Mouse (Mus musculus): ENCODE results near the gene Fam208b.
"Not testable (repeated sequence)": the region's sequence is repeated elsewhere in the genome, so short reads cannot be mapped to it uniquely, and the experiment has no call there.

Gene Fam208b

DNA sequence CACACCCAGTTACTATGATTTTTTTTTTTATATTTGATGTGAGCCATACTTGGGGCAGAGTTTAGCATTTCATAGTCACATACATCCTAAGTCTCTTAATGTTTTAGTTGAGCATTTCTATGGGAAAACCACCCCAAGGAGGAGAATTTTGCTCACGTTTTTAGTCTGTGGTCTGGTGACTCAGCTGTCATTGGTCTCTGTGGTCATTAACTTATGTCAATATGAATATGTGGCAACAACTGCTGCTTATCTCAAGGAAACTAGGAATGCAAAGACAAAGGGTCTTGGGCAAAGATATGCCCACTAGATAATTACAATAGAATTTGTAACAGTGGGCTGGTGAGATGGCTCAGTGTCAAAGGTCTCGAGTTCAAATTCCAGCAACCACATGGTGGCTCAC, 47.0 kb downstream of the Fam208b start:
- ATAC-seq (ENCODE audit: low TSS enrichment): no peak

DNA sequence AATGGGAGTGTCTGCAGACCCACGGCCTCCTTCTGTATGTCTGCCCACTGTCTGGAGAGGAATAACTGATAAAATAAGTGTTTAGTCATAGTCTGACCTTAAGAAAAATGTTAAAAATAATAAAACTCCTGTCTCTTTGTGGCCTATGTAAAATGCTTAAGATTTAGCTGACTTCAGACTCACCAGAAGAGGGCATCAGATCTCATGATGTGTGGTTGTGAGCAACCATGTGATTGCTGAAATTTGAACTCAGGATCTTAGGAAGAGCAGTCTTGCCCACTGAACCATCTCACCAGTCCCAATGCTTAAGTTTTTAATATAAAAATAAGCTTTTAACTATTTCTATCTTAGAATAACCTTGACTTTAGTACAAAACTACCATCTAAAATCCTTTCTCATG, 47.8 kb downstream of the Fam208b start:
- no peak for ATAC-seq (ENCODE audit: low TSS enrichment)

DNA sequence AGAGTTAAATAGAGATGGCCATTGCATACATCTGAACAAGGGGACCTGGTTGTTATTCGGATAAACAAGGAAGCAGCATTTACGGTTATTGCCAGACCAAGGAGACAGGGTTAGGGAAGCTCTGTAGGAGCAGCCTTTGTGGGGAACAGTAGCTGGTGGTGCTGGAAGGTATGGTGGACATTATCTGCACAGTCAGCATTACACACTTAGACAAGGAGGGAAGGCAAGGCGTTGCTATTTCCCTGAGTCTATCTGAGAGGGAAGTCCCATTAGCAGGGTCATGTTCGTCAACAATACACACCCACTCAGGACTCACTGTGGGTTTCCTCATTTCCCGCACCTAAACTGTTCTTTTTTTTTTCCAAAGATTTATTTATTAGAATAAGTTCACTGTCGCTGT, 63.1 kb downstream of the Fam208b start:
- no peak for ATAC-seq (ENCODE audit: low TSS enrichment)

DNA sequence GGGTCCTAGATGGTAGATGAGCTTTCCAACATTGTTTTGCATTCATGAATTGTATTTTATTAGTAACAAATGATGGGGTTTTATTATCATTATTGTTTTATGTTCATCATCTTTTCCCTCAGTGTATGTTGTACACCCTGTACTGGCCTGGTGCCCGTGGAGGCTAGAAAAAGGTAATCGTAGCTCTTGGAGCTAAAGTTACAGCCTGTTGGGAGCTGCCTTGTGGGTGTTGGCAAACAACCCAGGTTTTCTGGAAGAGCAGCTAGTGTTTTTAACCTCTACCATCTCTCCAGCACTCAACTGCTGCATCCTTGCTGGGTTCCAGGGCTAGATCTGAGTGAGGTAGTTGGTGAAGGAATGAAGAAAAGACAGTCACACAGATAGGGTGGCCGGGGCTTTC, 63.5 kb downstream of the Fam208b start:
- no peak for ATAC-seq (ENCODE audit: low TSS enrichment)

DNA sequence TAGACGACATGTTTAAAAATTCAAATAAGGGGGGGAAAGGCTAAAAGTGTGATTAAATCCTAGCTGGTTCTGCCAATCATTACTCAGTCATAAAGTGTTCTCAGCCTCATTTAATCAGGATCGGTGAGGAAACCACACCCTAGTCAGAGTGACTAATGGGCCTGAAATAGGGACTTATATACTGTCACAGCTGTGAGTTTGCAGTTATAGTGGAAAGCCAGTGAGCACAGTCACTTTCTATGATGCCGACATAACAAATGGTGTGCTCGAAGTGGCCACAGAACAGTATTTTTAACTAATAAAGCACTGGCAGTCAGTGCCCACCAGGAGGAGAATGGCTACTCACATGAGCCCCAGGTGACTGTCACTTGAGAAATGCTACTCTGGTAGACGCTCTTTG, 66.0 kb downstream of the Fam208b start:
- ATAC-seq (ENCODE audit: low TSS enrichment): no peak

DNA sequence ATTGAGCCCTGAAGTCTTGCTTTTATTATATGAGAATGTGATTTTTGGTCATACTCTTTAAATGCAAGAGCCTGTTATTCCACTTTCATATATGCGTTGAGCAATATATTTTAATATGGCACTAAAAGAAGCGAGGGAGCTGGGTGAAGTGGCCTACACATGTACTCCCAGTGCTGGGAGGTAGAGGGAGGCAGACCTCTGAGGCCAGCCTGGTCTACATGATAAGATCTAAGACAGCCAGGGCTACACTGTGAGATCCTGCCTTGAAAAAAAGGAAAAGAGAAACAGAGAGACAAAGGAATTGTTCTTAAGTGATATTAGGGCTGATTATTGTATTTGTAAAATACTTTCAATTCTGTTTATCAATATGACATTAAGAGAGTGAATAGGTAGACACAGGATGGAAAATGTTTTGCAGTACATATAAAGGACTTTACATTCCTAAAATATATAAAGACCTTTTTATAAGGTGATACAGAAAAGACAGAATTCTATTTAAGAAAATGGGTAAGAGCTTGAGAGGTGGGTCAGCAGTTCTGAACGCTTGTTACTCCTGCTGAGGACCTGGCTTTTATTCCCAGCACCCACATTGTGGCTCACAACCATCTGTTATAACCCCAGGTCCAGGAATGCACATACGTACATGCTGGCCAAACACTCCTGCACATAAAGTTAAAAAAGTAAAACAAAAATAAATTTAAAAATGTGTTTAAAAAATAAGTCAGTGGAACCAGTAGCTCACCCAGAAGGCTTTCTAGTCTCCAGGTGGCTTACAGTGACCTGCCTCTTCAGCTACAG, 66.6 kb downstream of the Fam208b start:
- ATAC-seq (ENCODE audit: low TSS enrichment): no peak

DNA sequence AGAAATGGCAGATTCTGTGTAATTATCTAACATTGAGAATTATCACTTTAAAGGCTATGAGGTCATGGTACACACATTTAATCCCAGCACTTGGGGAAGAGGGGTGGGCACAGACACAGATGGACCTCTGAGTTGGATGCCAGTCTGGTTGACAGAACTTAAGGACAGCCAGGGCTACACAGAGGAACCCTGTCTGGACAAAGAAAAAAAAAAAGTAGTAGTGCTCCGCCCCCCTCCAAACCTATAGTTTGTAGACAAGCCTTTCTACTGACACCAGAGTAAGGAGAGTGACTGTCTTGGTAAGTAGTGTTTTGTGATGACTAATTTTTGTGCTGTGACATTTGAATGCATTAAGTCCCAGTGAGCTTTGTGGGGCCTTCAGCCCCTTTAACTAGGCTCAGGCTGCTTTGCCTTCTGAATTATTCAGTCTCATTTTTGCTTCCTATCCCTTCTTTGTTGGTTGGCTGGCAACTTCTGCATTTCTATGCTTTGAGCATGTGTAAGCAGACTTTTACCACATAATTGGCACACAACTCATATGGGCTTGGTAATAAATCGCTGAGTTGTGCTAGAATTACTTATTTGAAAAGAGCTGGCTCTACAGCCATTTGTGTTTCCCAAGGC, 69.6 kb downstream of the Fam208b start:
- no peak for ATAC-seq (ENCODE audit: low TSS enrichment)

DNA sequence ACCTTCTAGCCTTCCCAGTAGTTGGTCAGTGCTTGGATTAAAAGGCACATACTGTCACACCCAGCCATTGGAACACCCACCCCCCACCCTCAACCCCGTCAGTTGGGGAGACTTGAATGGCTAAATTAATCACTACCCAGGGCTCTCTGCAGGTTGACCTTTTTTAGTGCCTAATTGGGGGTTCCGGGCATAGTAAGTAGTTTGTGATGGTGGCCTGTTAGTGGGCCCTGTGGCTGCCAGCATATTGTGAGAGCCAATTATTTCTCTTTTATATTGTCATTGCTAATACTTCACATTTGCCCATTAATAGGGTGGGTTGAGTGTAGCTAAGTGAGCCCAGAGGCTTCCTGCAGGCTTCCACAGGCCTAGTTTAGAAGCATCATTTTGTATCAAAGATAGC, 70.7 kb downstream of the Fam208b start:
- no peak for ATAC-seq (ENCODE audit: low TSS enrichment)

DNA sequence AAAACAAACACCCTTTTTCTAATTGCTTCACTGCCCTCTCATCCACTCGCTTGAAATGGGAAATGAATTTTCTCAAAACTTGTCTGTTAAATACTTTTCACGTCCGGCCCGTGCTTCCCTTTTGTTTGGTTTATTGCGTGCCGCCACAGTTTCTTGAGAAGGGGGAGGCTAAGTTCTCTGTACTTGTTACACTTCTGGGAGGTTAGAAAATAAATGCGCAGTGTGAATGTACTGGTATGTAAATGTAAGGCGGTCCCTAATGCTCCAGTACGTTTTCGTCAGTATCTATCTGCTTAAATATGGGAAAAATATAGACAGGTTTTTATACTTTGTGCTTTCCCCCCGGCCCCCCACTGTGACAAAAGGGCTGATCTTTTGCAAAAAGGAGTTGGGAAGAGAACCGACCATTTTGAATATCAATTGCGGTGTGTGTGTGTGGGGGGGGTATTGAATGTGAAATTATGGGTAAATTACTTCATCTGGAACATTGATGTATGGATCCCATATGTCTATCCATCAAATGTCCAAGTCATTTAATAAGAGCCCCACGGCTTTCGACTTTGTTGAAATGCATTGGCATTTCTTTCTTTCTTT, 71.8 kb downstream of the Fam208b start:
- no peak for ATAC-seq (ENCODE audit: low TSS enrichment)

DNA sequence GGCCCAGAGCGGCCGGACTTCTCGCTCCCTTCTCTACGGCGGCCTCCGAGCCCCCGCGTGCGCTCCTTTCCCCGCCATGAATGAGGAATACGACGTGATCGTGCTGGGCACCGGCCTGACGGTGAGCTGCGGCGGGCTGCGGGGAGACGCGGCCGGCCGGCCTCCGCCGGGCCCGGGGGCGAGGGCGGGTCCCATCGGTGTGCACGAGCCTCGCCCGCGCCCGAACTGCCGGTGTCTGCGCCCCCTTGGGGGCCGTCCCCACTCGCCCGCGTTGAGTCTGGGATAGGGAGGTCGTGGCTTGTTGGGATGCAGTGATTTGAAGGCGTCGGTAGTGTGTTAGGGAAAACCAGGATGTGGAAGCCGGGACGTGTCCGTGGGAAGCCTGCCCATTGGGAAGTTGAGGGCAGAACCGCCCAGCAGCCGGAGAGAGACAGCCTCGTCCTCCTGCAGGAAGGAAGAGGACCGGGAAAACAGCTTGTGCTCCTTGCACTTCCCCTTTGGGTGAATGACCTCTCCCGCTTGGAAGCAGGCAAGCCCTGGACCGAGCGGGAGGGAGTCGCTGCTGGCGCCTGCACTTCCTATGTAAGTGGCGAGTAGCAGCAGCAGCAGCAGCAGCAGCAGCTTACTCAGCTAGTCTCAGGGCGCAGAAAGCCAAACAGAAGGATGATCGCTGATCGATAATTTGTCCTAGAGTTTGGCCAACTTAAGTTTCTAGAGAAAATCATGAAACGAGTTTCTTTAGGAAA, 72.5 kb downstream of the Fam208b start:
- ATAC-seq (ENCODE audit: low TSS enrichment): peak; percentile 57

DNA sequence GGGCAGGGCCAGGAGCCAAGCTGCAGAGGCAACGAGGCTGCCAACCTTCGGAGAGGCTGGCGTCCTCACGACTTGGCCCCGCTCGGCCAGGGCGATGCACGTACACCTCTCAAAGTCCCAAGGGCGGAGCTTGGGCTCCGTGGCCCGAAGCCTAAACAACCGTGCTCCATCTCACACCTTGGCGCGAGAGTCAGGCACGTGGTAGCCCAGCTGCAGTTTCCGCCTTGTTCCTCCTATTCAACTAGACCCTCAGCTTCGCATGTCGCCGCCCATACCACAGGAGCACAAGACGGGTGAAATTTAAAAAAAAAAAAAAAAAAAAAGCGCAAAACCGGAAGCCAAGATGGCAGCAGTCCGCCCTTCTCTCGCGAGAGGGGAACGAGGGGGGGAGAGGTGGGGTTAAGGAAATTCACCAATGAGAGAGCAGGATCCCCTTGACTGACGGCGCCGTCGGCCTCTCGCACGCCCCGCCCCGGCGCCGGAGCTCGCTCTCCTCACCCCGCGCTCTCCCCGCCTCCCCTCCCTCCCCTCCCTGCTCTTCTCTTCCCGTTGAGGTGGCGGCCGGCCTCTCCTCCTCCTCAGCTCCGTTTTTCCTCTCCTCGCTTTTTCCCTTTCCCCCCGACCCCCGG, 73.2 kb downstream of the Fam208b start, which contains the start of gene Gdi2:
Gene Gdi2, plus strand, starts transcription at position 470 of the 629 bp plus-strand sequence.
- ATAC-seq (ENCODE audit: low TSS enrichment): peak; percentile 96

DNA sequence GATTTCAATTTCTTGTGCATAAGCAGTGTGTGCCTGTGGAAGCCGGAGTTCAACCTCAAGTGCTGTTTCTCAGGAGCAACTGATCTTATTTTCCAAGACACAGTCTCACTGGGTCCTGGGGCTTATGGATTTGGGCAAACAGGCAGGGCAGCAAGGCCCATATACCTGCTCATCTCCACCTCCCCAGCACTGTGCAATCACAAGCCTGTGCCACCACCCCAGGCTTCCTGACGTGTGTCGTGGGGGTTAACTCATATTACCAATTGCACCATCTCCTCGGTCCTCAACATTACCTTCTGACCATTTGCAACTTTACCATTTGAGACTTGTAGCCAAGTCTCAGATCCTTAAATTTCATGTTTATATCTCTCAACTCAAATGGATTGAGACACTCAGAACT, 76.8 kb downstream of the Fam208b start:
- no peak for ATAC-seq (ENCODE audit: low TSS enrichment)

DNA sequence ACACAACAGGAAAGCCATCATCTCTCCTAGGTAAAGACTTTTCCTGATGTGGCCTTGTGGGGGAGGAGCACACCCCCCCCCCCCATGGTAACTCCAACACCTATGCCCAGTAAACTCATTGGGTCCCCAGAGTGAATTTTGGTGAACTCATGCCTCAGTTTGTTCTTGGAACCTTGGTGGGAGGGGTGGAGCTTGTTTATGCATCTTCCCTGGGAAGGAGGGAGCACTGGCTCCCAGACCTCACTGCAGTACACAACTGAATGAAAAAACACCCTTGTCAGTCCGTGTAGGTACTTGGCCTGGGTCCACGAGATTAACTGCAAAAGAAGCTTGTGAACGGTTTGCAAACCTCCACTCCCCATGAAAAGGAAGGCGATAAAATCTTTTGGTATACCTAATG, 78.5 kb downstream of the Fam208b start:
- ATAC-seq (ENCODE audit: low TSS enrichment): no peak

DNA sequence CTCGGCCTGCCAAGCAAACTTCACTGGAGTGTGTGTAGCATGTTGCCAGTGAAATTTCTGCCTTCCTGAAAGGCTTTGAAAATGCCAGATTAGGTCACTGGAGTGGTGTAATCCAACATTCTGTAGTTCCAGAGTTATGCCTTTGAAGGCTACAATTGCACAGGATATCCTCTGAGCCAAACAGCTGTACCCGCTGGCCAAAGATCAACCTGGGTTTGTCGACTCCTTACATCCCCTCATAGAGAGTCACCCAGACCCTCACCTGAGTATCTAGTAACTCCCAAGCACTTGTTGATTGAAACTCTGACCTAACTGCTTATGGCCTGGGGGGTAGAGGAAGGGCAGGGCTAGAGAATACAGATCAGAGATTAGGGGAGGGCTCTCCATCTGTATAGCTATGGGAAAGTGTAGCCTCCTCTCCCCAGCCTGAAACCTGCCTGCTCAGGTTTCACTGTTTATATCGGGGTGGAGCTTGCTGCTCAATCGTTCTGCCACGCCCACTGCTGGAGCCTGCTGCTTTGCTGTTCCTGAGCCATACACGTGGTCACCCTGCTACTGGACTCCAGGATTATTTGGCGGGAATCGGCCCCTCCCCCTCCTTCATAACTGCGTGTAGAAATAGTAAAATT, 79.1 kb downstream of the Fam208b start:
- no peak for ATAC-seq (ENCODE audit: low TSS enrichment)

DNA sequence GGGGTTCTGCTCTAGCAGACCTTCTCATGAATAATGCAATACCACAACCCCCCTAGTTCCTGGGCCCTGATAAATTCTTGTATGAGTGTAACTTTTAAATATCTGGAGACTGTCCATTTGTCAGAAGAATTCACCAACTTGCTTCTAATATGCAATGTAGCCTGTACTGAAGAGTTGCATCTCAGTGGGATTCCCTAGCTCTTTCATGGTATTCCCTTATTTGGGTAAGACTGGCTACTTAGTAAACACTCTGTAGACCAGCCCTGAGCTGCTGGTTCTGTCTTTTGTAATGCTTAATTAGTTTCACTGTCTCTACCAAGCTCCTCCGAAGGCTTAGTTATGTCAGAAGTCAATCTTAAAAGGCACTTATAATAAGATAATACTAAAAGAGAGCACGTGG, 79.7 kb downstream of the Fam208b start:
- ATAC-seq (ENCODE audit: low TSS enrichment): not testable (repeated sequence)

DNA sequence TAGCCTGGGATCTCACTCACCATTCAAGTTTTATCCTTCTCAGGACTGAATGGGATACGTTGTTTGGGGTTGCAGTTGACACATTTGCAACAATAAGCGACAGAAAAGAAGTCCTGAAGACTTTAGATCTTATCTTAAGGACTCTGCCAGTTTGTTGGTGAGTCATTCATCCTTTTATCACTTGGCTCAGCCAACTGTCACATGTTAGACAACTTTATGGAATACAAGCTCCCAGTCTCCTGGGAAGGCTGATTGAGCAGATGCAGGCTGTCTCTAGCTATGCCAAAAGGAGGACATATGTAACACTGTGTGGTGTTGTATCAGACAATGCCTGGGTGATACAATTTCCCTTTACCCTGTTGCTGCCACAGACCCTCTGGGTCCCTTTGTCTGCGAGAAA, 80.5 kb downstream of the Fam208b start:
- ATAC-seq (ENCODE audit: low TSS enrichment): peak; percentile 69

DNA sequence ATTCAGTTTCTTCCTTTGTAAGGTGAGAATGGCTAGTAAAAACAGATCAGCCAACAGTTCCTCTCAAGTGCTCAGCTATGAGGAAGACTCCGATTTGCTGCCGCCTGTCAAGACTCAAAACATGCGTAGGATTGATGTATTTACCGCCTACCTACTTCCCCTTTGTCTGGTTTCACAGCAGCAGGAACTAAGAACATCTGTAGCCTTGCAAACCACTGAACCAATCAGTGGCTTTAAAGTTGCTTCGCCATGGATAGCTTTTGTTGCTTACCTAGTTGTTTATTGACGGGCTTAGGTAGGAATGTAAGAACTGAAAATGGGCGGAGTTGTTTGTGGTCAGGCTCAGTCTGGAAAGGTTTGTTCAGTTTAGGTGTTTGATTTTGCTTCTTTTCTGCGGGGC, 84.6 kb downstream of the Fam208b start:
- no peak for ATAC-seq (ENCODE audit: low TSS enrichment)

DNA sequence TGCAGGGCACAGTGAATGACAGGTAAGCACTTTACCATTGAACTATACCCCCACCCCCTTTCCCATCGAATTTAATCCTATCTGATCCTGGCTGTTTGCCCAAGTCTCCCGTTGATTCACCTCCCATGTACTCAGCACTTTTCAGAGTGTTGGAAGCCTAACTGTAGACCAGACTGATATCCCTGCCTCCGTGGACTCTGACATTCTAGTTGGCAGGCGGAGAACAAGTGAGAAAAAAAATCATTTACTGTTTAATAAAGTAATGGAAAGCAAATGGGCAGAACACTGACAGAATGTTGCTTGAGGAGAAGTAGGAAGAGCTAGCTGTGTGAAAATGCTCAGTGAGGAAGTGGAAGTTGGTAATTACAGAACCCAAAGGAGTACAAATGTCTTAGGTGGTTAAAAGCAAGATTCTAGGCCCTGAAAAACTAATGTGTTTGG, 85.3 kb downstream of the Fam208b start:
- ATAC-seq (ENCODE audit: low TSS enrichment): no peak

DNA sequence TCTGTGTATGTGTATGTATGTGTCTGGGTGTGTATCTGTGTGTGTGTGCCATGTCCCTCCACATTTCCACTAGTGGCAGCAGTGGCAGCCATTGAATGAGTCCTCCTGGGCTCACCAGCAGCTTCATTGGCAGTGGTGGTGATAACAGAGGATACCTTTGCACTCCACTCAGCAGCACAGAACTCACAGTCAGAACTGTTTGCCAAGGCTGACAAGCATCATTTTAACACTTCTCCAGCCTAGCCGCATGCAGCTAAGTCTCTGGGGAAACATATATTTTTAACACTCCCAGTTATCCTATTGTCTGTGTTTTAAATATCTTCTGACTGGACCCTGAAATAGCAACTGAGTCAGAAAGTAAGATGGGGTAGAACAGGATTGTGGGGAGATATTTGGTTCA, 87.0 kb downstream of the Fam208b start:
- ATAC-seq (ENCODE audit: low TSS enrichment): peak; percentile 76

DNA sequence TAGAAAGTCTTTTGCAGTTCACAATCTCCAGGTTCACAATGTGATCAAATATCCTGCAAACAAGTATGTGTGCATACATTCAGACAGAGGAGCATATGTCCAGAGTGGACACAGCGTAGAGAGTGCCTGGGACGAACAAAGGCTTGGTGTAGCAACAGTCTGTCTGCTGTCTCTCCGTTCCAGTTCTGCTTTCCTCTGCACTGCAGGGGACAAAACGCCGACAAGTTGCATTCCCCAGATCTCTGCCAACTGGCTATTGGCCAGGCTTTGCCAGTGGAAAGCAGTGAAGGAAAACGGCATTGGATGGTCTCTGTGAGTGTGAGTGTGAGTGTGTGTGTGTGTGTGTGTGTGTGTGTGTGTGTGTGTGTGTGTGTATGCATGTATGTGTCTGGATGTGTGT, 87.4 kb downstream of the Fam208b start:
- 0 out of 2 replicates have a peak, but pooled peaks have one; percentile 35 for ATAC-seq (ENCODE audit: low TSS enrichment)

DNA sequence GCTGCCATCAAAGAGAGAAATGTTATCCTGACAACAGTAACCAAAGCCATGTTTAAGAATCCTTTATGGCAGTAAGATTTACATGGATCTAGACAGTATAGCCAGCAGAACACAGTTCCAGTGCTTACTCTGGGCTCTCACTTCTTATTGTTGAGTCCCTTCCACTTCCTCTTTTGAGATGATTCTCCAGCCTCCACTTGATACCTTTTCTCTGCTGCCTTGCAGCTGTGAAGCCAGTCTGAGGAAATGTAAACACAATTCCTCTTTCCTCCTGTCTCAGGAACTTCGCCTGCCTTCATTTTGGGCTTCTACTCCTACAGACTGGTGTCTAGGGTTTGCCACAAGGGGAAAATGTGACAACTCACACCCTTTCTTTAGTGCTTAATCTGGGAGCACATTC, 90.9 kb downstream of the Fam208b start:
- ATAC-seq (ENCODE audit: low TSS enrichment): not testable (repeated sequence)

Measured in frontal cortex, adult (tissue).